Mouse (Mus musculus) forebrain, embryonic 13.5 days (tissue): ENCODE results near the gene Ep400. TPM values are rescaled to one million over a fixed set of nuclear protein-coding genes. Genes with fewer than 3 reads are reported as not detected.

Experiments used
- microRNA-seq: library from miRNA; unstranded; fragments of <30 nt; microRNA quantifications from one replicate; pipeline ENCODE4, GENCODE M21; 2016
- polyA plus RNA-seq: library from polyadenylated mRNA; unstranded; fragments of >200 nt; fragmentation: Nextera tagmentation; extraction: Ambion mirVana; gene quantifications from 2 replicates; pipeline ENCODE4 v1.2.1, GENCODE M21; 2015

The Ep400 gene
- polyA plus RNA-seq, 1 experiment from 2014 or later: 50.1 TPM

Small RNA genes within 50 kb of the gene (microRNA-seq; reads per million reads assigned to microRNA genes)
- gene Mir7026: 2.7 reads per million, percentile 1 among the genes with 10 or more reads in this experiment

Other genes starting within 250 kb of the Ep400 start
- 4.8 and 5.6 TPM in 2 replicates for gene Galnt9, start 226.4 kb downstream of the Ep400 start, polyA plus RNA-seq
- 47.2 and 57.8 TPM in 2 replicates for gene Noc4l, start 117.3 kb downstream of the Ep400 start, polyA plus RNA-seq
- gene Ddx51, start 117.3 kb downstream of the Ep400 start, polyA plus RNA-seq: 17.9 and 21.2 TPM in 2 replicates
- gene Pus1, start 9.9 kb upstream of the Ep400 start, polyA plus RNA-seq: 27.3 and 27.7 TPM in 2 replicates
- gene Ulk1, start 39.4 kb upstream of the Ep400 start, polyA plus RNA-seq: 32.4 and 38.2 TPM in 2 replicates
- gene Hscb, start 69.1 kb upstream of the Ep400 start, polyA plus RNA-seq: 15.6 and 16.9 TPM in 2 replicates
- 25.9 and 28.9 TPM in 2 replicates for gene Chek2, start 69.3 kb upstream of the Ep400 start, polyA plus RNA-seq
- gene Ttc28, start 109.1 kb upstream of the Ep400 start, polyA plus RNA-seq: 22.8 and 23.2 TPM in 2 replicates